Mouse (Mus musculus) ES-CJ7 (cell line): Measurements from ENCODE around the gene Auts2.

Experiments used
- DNase-seq: peaks from one replicate; pipeline ENCODE4 v3.0.0; 2011; ENCODE audit warnings: low read depth, low spot score

The Auts2 gene

DNA sequence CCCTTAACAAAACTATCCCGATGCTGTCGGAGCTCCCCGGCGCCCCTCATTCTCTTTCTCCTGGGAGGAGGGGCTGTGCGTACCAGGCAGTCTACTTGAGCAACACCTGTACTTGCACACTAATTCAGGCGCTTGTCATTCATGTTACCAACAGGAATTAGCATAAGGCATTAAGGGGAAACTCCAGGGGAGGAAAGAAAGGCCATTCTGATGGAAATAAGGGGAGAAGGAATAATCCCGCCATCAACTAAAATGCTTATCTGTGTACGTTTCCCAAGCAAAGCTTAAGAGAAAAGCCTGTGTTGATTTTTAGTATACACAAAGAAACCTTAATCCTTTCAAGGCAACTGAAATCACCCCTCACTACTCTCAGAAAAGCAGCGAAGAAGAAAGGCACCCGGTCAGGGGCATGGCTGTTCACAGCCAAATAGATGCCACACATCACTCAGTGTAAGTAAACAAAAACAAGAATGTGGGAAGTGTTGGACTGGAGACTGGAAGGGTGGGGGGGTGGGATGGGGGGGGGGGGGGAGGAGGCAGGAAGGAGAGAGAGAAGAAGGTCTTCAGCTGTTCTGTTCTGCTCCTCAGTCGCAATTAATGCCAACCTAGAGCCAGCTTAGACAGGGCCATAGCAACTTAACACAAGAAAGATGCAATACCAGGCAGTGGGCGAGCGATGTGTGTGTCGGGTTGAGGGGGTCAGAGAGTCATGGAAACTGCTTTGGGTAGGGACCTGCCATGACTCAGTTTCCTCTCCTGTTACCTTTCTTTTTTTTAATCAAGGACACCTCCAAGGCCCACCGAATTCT, 1011.2 kb downstream of the Auts2 start:
- DNase-seq = peak; percentile 43

DNA sequence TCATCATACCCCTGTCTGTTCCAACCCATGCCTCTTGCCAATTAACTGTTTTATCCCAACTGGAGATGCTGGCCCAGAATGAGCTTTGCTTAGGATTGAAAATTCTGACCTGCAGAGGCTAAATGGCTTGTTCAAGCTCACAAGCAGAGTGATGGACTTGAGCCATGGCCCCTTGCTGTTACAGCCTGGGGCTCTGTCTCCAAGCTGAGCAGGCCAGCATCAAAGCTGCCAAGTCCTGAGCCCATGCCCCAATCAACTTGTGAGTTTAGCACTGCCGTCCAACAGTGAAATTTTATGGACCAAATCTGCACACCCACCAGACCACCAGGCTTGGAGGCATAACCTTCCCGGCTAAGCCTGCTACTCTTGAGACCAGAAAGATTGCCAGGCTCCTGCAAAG, 1012.3 kb downstream of the Auts2 start:
- DNase-seq = no peak

DNA sequence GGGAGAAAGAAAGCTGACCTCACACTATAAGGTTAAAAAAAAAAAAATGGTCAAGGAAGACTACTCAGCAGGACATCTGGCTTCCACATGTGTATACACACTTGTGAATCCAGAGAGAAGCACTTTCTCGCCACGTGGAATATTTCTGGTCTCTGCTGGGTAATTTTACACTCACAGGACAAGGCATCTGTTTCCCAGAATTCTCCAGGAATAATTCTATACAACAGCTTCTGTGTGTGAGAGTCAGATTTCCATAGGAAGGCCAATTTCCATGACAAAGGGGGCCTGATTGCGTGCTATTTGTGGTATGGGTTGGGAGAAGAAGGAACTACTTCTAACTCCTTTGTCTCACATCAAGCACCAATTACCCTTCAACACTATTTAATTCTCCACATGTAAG, 1016.5 kb downstream of the Auts2 start:
- DNase-seq = peak; percentile 83

DNA sequence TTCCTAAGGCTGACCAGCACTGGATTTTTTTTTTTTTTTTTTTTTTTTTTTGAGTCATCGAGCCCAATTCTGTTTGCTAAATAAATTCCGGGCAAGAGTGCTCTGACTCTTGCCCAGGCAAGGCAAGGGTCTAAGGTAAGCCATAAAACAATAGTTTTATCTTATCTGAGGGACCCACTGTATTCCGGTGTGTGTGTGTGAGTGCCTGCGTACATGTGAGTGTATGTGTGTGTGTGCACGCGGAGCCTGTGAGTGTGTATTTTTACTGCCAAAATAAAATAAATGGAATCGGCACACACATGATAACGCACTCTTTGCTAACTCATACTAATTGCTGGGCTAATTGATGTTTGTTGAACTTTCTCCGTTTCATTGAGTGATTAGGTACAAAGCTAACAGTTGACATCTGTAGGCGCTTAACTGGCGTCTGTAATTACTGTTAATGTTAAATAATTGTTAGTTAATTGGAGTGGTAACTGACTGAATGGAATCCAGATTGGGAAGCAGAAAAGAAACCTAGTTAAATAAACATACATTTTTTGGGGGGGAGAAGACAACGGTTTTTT, 1018.2 kb downstream of the Auts2 start:
- DNase-seq = no peak

DNA sequence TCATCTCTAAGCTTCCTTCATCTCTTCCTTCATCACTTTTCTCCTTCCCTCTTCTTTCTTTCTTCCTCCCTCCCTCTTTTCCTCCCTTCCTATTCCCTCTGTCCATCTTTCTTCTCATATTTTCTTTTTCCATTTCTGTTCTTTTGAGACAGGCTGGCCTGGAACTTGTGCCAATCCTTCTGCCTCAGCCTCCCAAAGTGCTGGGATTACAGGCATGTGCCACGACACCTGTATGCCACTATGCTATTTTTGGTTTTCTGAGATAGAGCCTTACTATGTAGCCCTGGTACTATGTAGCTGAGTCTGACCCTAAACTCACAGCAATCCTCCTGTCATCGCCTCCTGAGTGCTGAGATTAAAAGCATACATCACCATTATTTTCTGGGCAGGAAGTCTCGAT, 1023.6 kb downstream of the Auts2 start:
- no peak for DNase-seq

DNA sequence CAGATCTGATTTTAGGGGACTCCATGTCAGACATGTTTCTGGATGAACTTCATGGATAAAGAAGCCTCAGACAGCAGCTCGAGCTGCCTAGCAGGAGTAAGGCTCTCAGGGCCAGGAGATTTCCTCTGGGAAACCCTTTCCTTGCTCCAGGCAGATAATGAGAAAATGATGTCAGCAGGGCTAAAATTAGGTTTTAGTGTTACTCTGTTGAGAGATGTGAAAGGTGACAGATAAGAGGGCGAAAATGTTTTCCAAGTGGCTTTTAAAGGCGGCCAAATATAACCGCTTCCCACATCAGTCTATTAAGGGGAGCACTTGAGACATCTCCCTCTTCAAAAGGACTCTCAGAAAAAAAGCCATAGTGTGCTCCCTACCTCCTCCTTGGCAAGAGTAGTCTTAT, 1025.5 kb downstream of the Auts2 start:
- DNase-seq = no peak

DNA sequence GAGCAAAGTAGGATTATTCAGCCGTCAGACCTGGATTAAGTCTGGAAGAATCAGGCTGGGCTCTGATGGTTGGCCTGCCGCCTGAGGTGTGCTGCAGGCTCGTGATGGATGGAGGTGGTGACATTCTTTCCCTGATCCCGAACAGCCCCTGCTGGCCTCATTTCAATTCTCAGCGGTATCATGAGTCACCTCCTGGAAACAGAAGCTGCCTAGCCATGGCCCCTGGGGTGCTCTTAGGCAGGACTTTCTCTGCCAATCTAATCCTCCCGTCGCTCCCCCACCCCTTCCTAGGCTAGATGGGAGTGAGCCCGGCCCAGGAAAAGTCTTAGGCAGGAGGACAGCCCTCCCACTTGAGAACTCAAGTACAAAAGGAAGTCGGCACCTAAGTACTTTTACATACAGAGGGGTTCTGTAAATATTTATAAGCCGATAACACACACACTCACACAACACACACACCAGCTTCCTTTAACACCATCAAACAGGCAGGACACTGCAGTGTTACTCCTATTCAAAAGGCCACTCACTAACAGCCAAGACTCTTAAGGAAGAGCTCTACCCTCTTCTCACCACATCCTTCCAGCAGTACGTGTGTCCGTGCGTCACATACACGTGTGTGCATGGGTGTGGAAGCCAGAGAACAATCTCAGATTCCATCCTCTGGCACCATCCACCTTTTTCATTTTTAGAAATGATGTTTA, 1027.3 kb downstream of the Auts2 start:
- peak; percentile 38 for DNase-seq

DNA sequence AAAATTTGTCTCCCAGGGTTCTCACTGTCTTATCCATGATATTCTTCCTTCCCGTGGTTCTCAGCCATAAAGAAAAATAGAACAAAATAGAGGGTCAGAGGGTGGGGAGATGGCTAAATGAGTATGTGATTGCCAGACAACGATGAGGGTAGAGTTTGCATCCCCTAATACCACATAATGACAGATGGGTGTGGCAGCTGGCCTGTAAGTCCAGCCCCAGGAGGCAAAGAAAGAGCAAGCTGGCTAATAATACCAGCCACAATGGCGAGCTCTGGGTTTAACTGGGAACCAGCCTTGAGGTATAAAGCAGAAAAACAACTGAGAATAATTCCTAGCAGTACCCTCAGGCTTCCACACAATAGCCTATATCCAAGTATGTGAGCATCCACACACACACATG, 1029.4 kb downstream of the Auts2 start:
- no peak for DNase-seq

DNA sequence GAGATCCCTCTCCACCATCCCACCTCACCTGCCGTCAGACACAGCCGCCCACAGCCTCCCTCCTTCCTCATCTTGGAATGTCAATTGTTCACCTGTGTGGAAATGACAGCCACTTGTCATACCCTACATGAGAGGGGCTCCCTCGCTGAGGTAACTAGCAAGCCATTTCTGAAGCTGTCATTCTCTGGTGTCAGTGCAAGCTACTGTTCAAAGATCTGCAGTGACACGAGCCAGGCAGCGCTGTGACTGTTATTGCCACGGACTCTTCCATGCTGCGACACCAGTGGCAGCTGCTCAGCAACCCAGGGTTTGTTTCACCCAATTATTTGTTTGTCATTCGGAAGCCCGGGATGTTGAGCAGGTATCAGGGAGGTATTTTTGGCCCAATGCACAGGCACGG, 1030.5 kb downstream of the Auts2 start:
- no peak for DNase-seq

DNA sequence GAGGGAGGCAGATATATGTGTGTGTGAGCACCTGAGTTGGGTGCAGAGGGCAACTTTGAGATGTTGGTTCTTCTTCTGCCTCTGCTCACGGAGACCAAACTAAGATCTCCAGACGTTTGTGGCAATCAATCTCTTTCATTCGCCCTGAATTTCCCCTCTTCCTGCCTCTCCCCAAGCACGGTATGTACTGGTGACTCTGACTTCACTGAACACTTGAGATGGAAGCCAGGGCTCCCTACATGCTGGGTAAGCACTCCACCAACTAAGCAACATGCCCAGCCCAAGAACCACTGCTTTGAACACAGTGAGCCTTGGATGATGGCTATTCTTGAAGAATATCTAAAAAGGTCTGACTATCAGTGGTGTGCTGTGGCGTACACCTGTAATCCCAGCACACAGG, 1032.5 kb downstream of the Auts2 start:
- DNase-seq = no peak

DNA sequence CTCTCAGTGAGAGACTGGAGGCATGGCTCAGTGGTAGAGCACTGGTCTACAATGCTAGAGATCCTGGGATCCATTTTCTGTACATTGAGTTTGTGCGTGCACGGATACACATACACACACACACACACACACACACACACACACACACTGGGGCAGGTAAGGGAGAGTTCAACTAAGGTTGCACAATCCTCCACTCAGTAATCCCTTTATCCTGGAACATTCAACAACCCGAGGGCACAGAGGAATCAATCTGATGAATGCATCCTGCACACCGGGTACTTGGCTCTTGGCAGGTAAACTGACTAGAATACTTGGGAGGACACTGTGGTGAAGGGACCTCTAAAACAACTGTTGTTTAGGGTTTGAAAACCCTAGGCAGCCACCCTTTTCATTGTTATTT, 1033.8 kb downstream of the Auts2 start:
- no peak for DNase-seq

DNA sequence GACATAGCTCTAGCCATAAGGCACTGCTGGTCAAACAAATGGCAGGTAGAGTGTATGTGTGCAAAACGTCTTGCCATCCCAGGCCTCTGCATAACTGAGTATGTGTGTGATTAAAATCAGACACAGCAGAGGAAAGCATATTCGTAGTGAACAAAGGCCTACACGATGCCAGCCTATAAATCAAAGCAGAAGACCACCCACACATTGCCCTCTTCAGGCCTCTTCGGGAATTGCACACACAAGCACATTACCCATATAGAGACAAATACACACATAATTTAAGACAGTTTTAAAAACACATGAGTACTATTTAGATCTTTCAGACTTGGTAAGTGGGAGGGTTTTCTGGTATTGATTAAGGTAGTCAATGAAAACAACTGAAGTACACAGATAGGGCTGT, 1044.3 kb downstream of the Auts2 start:
- DNase-seq = peak; percentile 44

DNA sequence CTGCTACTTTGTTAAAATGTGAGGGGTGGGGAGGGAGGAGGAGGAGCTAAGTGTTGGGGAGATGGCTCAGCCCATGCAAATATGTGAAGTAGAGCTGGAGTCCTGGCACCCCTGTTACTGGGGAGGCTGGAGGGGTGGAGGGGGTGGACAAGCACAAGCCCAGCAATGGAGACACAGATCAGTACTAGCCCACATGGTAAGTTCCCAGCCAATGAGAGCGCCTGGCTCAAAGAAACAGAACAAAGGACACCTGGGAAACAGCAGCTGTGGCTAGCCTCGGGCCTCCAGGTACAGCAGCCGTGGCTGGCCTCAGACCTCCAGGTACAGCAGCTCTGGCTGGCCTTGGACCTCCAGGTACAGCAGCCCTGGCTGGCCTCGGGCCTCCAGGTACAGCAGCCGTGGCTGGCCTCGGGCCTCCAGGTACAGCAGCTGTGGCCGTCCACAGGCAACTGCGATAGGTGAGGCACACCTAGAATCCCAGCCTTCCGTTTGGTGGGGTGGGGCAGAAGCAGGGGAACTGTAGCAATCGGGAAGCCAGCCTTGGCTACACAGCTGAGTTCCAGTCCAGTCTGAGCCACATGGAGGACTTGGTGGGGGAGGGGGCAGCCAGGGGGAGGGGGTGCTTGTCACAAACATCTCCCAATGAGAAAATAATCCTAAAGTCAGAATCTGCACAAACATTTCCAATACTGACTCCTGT, 1046.5 kb downstream of the Auts2 start:
- DNase-seq = no peak

DNA sequence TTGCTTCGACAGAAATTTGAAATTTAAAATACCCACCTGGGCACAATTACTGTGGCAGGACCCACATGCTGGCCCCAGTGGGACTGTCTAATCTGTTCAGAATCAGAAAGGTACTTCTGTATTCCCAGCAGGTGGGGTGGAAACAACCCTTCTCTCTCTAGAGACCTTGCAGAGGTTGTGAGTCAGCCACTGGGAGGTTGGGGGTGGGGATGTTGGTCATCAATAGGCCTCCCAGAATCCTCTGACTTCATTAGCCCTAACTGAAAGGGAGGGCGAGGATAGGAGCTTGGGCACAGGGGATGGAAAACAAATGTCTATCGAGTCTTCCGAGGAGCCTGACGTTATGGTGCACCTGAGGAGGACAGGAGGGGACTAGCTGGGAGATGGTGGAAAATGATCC, 1048.6 kb downstream of the Auts2 start:
- DNase-seq = peak; percentile 59

DNA sequence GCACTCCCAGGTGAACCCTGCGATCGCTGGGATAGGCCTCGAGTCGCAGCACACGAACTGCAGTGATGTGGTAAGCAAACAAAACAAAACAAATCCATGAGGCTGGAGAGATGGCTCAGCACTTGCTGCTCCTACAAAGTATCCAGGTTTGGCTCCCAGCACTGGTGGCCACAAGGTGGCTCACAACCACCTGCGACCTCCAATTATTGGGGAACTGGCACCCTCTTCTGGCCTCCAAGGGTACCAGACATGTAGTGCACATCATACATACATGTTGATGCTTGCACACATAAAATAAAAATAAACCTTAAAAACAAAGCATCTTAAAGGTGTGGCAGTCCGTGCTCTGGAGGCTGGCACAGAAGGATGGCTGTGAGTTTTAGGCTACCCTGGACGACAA, 1050.6 kb downstream of the Auts2 start:
- peak; percentile 89 for DNase-seq

DNA sequence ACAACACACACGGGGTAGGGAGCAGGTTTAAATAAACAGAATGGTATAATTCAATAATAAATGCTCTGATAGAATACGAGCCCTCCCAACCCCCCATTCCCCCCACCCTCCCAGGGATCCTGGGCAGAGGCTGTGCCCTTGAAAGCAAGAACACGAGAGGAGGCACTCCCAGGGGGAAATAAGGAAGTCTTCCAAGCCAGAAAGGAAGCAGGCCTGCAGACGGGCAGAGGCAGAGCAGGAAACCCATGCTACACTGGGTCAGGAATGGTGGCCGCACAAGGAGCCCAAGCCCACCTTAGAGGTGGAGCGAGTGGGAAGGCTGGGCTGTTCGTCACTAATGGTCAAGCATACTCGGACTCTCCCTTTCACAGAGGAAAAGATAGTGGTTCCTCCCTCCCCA, 1051.3 kb downstream of the Auts2 start:
- DNase-seq = peak; percentile 23

DNA sequence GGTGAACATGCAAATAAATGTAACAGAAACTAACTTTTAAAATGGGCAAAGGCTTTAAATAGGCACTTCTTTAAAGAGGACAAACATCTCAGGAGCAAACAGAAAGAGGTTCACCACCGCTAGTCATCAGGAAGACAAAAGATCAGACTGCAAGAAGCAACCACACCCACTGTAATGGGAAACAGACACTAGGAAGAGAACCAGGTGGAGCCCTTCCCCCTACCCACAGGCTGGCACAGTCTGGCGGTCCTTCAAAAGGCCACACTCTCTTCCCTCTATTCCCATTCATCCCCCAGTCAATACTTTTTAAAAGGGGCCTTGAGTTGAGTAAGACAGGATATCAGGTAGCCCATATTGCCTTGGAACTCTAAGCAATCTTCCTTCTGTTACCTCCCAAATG, 1052.3 kb downstream of the Auts2 start:
- peak; percentile 95 for DNase-seq

DNA sequence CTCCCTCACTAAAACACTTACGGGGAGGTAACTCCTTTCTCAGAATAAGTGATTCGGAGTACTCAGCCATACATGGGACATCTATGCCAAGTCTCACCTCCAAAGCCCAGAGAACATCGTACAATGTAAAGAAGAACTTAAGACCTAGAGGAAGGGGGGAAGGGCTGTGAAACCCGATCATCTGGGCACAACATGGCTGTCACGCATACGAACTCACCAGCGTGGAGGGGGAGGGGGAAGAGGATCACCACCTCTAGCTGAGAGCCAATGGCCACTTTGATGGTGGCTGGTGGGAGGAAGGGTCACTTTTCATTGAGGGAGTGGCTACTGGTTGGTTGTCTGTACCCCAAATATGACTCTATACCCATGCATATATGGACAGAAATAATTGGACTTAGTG, 1053.3 kb downstream of the Auts2 start:
- peak; percentile 74 for DNase-seq

DNA sequence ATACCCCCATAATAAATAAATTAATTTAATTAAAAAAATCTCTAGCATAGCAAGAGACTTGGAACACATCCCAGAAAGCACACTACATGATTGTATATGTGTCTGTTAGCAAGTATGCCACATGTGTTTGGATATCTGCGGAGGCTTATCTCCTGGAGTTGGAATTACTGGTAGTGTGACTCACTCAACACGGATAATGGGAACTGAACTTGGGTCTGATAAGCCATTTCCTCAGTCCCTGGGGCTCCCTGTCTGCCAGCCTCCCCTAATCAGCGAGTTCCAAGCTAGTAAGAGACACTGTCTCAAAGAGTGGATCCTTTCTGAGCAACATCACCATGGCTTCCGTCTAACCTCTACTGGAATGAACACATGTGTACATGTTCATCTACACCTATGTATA, 1056.6 kb downstream of the Auts2 start:
- no peak for DNase-seq

DNA sequence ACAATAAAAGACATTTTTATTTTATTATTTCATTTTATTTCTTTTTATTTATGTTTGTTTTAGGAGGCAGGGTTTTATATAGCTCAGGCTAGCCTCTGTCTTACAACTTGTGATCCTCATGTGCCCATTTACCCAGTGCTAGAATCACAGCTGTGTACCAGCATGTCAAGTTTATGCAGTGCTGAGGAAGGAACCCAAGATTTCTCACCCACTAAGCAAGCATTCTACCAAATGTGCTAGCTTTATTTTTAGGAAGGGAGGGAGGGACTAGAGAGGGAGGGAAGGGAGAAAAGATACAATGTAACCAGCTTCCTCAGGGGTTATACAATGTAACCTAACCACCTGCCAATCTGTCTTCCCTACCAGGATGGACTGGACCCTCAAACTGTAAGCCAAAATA, 1067.9 kb downstream of the Auts2 start:
- no peak for DNase-seq

DNA sequence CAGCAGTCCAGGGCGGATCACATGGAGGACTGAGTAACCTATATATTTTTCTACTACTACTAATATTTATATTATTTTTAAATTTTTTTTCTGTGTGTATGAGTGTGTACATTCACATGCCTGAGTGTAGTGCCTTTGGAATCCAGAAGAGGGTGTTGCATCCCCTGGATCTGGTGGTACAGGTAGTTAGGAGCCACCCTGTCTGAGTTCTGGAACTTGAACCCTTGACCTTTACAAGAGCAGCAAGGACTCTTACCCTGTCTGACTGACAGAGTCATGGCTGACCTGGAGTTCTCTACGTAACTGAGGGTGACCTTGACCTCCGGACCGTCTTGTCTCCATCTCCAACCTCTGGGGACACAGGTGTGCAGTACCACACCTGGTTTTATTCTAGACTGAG, 1074.5 kb downstream of the Auts2 start:
- peak; percentile 51 for DNase-seq

DNA sequence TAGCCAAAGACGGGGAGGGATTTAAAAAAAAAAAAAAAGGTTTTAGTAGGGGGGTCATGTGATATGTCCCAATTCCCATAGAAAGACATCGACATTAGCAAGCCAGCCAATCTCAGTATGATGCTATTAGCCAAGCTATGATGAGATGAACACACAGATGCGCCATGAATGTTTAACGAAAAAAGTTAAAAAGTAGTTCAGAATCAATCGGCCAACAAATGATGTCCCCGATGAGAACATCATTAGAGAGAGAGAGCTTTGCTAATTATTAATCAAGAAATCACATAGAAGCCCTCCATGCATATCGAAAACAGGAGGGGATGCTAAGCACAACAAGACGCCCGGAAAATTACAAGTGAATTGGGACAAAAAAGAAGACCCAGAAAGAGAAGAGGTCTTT, 1077.0 kb downstream of the Auts2 start:
- no peak for DNase-seq
